Mouse (Mus musculus) embryonic facial prominence, embryonic 14.5 days (tissue): ENCODE results near the gene Ganc. TPM values are rescaled to one million over a fixed set of nuclear protein-coding genes. Genes with fewer than 3 reads are reported as not detected.

ENCODE experiments used
- ATAC-seq: fragments of 200-750 bp; cut with Nextera tagmentation; 2 replicates; pipeline ENCODE4 v1.8.0; 2017; ENCODE audit warnings: low read depth, moderate number of reproducible peaks, moderate TSS enrichment
- DNase-seq: peaks from one replicate; pipeline ENCODE4 v3.0.0-alpha.2; 2015; ENCODE audit warnings: low spot score
- H3K27ac ChIP-seq: fragments of 300-500 bp; sonication (generic); replicated peaks from 2 replicates; pipeline ENCODE4 v1.5.1; 2014; ENCODE audit warnings: low read depth, mild to moderate bottlenecking, low read length, moderate library complexity
- H3K27me3 ChIP-seq: fragments of 300-500 bp; sonication (generic); replicated peaks from 2 replicates; pipeline ENCODE4 v1.6.1; 2014; ENCODE audit warnings: low read length; ENCODE audit not compliant: control insufficient read depth, insufficient read depth
- H3K36me3 ChIP-seq: fragments of 300-500 bp; sonication (generic); 2 replicates; pipeline ENCODE4 v1.6.1; 2014; ENCODE audit warnings: low read length, mixed read lengths; ENCODE audit not compliant: control insufficient read depth, insufficient read depth
- H3K4me1 ChIP-seq: fragments of 300-500 bp; sonication (generic); 2 replicates; pipeline ENCODE4 v1.6.1; 2014; ENCODE audit warnings: antibody characterized with exemption, low read length; ENCODE audit not compliant: control insufficient read depth, insufficient read depth
- H3K4me2 ChIP-seq: fragments of 300-500 bp; sonication (generic); 2 replicates; pipeline ENCODE4 v1.6.1; 2014; ENCODE audit warnings: low read depth, mild to moderate bottlenecking, low read length, moderate library complexity, mixed read lengths
- H3K4me3 ChIP-seq: fragments of 300-500 bp; sonication (generic); 2 replicates; pipeline ENCODE4 v1.5.1; 2014; ENCODE audit warnings: low read depth, mild to moderate bottlenecking, low read length
- H3K9ac ChIP-seq: fragments of 300-500 bp; sonication (generic); 2 replicates; pipeline ENCODE4 v1.6.1; 2014; ENCODE audit warnings: low read depth, mild to moderate bottlenecking, low read length, moderate library complexity, mixed read lengths
- H3K9me3 ChIP-seq: fragments of 300-500 bp; sonication (generic); 2 replicates; pipeline ENCODE4 v1.6.1; 2016; ENCODE audit warnings: low read length; ENCODE audit not compliant: control insufficient read depth
- WGBS: fragments of 180-500 bp; shearing (Covaris S2); extraction: QIAGEN DNeasy Blood & Tissue Kit; methylation state at CpG from one replicate; pipeline ENCODE4 v1.1.7; 2014; 5-methylcytosine and 5-hydroxymethylcytosine counted together
- polyA plus RNA-seq: library from polyadenylated mRNA; unstranded; fragments of >200 nt; fragmentation: Nextera tagmentation; extraction: Ambion mirVana; gene quantifications from 2 replicates; pipeline ENCODE4 v1.2.1, GENCODE M21; 2014

The Ganc gene
- polyA plus RNA-seq, 1 experiment from 2014 or later: 8.7 TPM

DNA sequence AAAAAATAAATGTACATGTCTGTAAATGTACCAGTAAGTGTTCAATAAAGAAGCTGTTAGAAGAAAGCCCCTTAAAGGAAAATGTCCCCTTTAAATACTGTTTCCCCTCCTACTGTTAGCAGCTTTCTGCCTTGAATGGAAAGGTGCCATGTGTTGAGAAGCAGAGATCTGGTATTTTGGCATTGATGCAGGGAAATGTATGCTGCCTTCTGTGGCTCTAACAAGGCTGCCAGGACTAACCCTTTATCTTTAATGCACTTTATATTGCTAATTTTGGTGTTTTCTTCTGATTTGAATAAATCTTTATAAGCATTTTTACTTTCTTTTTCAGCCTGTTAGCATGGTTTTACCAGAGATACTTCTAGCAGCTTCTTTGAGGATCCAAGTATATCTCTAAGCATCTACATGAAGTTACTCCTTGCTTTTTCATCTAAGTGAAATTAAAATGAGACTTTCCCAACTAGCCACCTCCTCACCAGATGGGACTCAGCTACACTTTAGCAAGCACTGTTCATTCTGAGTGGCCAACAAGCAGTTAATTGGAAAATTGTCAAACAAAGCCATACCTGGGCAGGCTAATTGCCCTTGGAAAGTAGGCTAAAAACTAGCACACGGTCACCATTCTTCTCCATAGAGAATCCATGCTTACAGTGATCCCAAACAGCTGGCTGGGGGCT lies 11.2 kb downstream of the Ganc start:
- no peak overlapping the region for H3K27ac ChIP-seq

DNA sequence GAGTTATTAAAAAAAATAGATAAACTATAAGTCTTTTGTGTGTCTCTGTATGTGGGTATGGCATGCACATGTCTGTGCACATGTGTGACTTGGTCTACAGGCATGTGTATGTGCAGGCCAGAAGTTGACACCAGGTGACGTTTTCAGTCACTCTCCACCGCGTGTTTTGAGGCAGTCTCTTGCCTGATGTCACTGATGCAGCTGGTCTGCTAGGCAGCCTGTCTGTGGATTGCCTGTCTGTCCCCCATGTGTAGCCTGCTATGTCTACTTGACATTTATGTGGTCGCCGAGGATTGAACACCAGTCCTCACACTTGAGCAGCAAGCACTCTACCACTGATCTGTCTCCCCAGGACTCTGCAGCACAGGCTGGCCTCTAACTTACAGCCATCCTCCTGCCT lies 20.7 kb downstream of the Ganc start:
- ATAC-seq: no peak
- 74% methylated on average over 5 of the region's 5 CpGs for WGBS
- H3K27ac ChIP-seq: no peak overlapping the region
- H3K36me3 ChIP-seq: peaks cover 6% of the 10 kb centered on the region; the same call in 1 of the 2 replicates
- no peak overlapping the region for H3K9ac ChIP-seq
- H3K4me3 ChIP-seq: no peak overlapping the region
- H3K4me1 ChIP-seq: no peaks in the 10 kb centered on the region
- H3K9me3 ChIP-seq: no peaks in the 10 kb centered on the region
- no peaks in the 10 kb centered on the region for H3K27me3 ChIP-seq
- H3K4me2 ChIP-seq: no peak overlapping the region
- no peak for DNase-seq

More for the DNA sequence above, 11.2 kb downstream of the Ganc start:
- Histone ChIP-seq H3K4me3 (no peak overlapping the region), H3K9me3 (no peaks in the 10 kb centered on the region), H3K9ac (no peak overlapping the region), H3K27me3 (no peaks in the 10 kb centered on the region), H3K4me1 (no peaks in the 10 kb centered on the region), H3K36me3 (peaks cover 3% of the 10 kb centered on the region; the same call in 1 of the 2 replicates), H3K4me2 (no peak overlapping the region)
- DNase-seq: no peak
- WGBS: 39% methylated on average over 1 of the region's 1 CpGs
- ATAC-seq: no peak

DNA sequence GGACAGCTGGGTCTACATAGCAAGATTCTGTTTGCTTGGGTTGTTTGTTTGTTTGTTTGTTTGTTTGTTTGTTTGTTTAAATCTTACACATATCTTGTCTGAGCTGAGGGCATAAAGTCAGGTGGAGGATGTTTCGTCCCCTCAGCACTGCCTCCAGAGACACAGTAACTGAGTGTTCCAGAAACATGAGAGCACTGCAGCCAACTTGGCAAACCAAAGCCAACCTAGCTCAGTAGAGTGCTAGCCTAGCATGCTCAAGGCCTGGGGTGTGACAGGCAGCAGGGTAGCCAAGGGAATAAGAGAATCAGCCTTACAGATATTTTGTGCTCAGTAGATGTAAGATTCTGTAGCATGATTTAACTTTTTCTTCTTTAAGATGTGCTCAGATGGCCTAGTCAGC lies 40.8 kb downstream of the Ganc start:
- ATAC-seq: no peak
- Histone ChIP-seq H3K27ac (no peak overlapping the region), H3K4me2 (no peak overlapping the region), H3K4me3 (no peak overlapping the region), H3K27me3 (no peaks in the 10 kb centered on the region), H3K36me3 (no peaks in the 10 kb centered on the region), H3K9ac (no peak overlapping the region), H3K9me3 (no peaks in the 10 kb centered on the region), H3K4me1 (no peaks in the 10 kb centered on the region)
- DNase-seq: no peak
- WGBS: 91% methylated on average over 1 of the region's 1 CpGs

DNA sequence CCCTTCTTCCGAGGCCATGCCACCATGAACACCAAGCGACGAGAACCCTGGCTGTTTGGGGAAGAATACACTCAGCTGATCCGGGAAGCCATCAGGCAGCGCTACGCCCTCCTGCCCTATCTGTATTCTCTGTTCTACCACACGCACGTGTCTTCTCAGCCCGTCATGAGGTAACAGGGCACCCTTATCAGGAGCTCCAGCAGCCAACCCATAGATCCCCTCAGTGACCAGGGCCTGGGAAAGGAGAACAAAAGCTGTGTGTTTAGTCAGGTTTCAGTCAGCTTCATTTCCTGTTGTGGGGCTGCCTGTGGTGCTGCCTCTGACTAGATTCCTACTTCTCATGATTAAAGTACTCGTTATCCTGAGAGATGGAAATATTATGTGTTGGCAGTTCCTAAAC lies 42.7 kb downstream of the Ganc start:
- Histone ChIP-seq H3K9me3 (no peaks in the 10 kb centered on the region), H3K4me1 (no peaks in the 10 kb centered on the region), H3K4me2 (no peak overlapping the region), H3K27me3 (no peaks in the 10 kb centered on the region), H3K9ac (no peak overlapping the region), H3K27ac (no peak overlapping the region), H3K4me3 (no peak overlapping the region), H3K36me3 (no peaks in the 10 kb centered on the region)
- ATAC-seq (no peak), DNase-seq (no peak)
- 76% methylated on average over 10 of the region's 10 CpGs for WGBS

DNA sequence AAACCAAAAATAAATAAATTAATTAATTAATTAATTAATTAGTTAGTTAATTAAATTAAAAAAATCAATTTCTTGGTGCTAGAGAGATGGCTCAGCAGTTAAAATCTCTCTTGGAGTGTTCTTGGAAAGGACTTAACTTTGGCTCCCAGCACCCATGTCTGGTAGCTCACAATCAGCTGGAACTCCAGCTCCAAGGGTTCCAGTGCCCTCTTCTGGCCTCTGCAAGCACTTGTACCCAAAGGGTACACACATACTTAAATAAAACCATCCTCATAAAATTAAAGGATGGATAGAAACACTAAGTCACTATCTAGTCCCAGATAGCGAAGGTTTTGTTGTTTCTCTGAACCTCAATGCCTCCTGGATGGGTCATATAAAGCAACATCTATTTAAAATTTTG lies 43.6 kb downstream of the Ganc start:
- no peaks in the 10 kb centered on the region for H3K4me1 ChIP-seq
- no peaks in the 10 kb centered on the region for H3K27me3 ChIP-seq
- no peak overlapping the region for H3K4me2 ChIP-seq
- no peak for DNase-seq
- no peaks in the 10 kb centered on the region for H3K9me3 ChIP-seq
- no peaks in the 10 kb centered on the region for H3K36me3 ChIP-seq
- ATAC-seq: no peak
- H3K27ac ChIP-seq: no peak overlapping the region
- 93% methylated on average over 1 of the region's 1 CpGs for WGBS
- no peak overlapping the region for H3K9ac ChIP-seq
- no peak overlapping the region for H3K4me3 ChIP-seq

DNA sequence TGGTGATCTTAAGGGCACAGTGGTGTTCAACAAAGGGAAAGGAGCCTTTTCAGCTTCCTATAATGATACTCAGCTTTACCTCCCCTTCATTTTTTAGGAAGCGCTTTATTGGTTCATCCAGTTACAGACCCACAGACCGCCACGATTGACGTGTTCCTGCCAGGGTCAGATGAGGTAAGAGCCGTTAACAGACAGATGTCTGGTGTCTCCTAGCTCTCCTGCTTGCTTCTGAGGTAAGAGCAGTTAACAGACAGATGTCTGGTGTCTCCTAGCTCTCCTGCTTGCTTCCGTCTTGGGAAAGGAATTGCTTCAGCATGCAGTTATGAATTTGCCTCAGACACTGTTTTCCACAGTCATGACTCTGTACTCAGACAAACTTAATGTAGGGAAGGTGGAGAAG lies 47.0 kb downstream of the Ganc start:
- H3K4me2 ChIP-seq: no peak overlapping the region
- ATAC-seq (no peak), DNase-seq (no peak)
- WGBS: 57% methylated on average over 6 of the region's 6 CpGs
- H3K9ac ChIP-seq: no peak overlapping the region
- H3K4me3 ChIP-seq: no peak overlapping the region
- no peaks in the 10 kb centered on the region for H3K9me3 ChIP-seq
- H3K27ac ChIP-seq: no peak overlapping the region
- H3K36me3 ChIP-seq: no peaks in the 10 kb centered on the region
- no peaks in the 10 kb centered on the region for H3K27me3 ChIP-seq
- no peaks in the 10 kb centered on the region for H3K4me1 ChIP-seq

DNA sequence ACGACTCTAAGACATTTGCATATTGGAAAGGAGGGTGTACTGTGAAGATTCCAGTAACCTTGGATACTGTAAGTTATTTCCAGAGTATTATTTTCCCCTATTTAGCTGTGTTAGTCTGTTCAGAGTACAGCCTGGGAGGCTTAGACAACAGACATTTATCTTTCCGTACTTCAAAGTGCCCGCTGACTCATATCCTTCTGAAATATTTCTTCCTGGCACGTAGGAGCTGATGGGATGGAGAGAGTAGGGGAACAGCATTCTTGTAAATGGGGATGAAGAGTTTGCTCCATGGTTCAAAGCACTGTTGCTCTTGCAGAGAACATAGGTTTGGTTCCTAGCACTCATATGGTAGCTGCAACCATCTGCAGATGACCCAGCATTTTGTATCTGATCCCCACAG lies 48.9 kb downstream of the Ganc start:
- DNase-seq (no peak), ATAC-seq (no peak)
- H3K36me3 ChIP-seq: no peaks in the 10 kb centered on the region
- WGBS: 87% methylated on average over 4 of the region's 4 CpGs
- no peak overlapping the region for H3K4me2 ChIP-seq
- no peak overlapping the region for H3K27ac ChIP-seq
- H3K4me1 ChIP-seq: no peaks in the 10 kb centered on the region
- H3K4me3 ChIP-seq: no peak overlapping the region
- no peaks in the 10 kb centered on the region for H3K27me3 ChIP-seq
- H3K9ac ChIP-seq: no peak overlapping the region
- H3K9me3 ChIP-seq: no peaks in the 10 kb centered on the region

DNA sequence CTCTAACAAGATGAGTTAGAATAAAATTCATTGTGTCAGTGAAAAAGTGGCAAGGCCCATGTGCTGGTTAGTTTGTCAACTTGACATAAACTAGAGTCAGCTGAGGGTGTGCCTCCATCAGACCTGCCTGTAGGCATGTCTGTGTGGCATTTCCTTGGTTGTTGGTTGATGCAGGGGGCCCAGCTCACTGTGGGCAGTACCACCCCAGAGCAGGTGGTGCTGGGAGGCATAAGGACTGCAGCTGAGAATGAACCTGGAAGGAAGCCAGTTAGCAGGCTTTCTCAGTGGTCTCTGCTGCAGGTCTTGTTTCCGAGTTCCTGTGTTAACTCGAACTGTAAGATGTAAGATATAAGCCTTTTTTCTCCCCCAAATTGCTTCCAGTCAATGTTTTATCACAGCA lies 51.3 kb downstream of the Ganc start:
- Histone ChIP-seq H3K9ac (no peak overlapping the region), H3K4me2 (no peak overlapping the region), H3K9me3 (no peaks in the 10 kb centered on the region), H3K27me3 (no peaks in the 10 kb centered on the region), H3K4me1 (no peaks in the 10 kb centered on the region), H3K27ac (no peak overlapping the region), H3K4me3 (no peak overlapping the region), H3K36me3 (no peaks in the 10 kb centered on the region)
- DNase-seq: no peak
- ATAC-seq: no peak
- WGBS: 57% methylated on average over 2 of the region's 2 CpGs

DNA sequence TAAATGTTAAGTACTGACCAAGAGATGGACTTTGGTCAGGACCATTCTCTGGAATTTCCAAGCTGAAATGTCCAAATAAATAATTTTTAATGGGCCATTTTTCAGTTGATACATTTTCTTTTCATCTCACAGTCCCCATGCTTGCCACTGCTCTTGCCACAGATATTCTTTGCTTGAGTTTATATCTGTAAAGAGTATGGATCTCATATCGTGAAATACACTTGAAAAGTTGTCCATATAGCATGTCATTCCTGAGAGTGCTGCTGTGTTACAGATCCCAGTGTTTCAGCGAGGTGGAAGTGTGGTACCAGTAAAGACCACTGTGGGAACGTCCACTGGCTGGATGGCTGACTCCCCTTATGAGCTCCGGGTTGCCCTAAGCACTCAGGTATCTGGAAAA lies 52.0 kb downstream of the Ganc start, which contains the start of gene Capn3:
Gene Capn3 (plus strand): TSS at position 301 of the 400 bp plus-strand sequence.
- no peak for ATAC-seq
- no peaks in the 10 kb centered on the region for H3K27me3 ChIP-seq
- no peak within 1 kb of the TSS for H3K4me3 ChIP-seq

More for the DNA sequence above, 52.0 kb downstream of the Ganc start, which contains the start of gene Capn3:
- DNase-seq: no peak
- H3K9ac ChIP-seq: no peak within 1 kb of the TSS
- WGBS: 79% methylated on average over 4 of the region's 4 CpGs
- no peaks in the 10 kb centered on the region for H3K4me1 ChIP-seq
- H3K4me2 ChIP-seq: no peak within 1 kb of the TSS
- no peaks in the 10 kb centered on the region for H3K9me3 ChIP-seq
- H3K27ac ChIP-seq: no peak within 1 kb of the TSS
- no peaks in the 10 kb centered on the region for H3K36me3 ChIP-seq
